Mouse (Mus musculus): ENCODE results near the gene Prkar1b. TPM values are rescaled to one million over a fixed set of nuclear protein-coding genes. Genes with fewer than 3 reads are reported as not detected.

Gene Prkar1b
- total and polyA plus RNA-seq, 2 experiments from 2014 or later = 303 to 392 TPM

DNA sequence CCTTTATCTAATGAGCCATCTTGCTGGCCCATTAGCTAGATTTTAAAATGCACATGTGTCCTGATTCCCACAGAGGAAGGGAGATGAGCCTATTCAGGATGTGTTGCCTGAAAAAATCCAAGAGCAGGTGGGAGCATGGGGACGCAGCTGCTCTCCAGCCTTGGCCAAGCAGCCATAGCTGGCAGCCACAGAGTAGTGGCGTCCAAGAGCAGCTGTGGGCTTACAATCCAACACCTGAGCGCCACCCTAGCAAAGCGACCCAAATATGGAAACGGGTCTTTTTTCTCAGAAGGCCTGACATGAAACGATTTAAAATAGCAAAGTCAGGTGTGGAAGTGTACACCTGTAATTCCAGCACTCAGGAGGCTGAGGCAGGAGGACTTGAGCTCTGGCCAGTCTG, 145.2 kb downstream of the Prkar1b start:
- H3K9ac ChIP-seq = no peak overlapping the region
- H3K4me1 ChIP-seq (ENCODE audit: insufficient read depth) = no peaks in the 10 kb centered on the region
- ATAC-seq (no peak), DNase-seq (no peak)
- no peaks in the 10 kb centered on the region for H3K27me3 ChIP-seq (ENCODE audit: insufficient read depth, low read length)
- H3K36me3 ChIP-seq (ENCODE audit: insufficient read depth) = no peaks in the 10 kb centered on the region
- H3K27ac ChIP-seq (ENCODE audit: low read depth, low read length) = no peak overlapping the region
- no peak for TF ChIP-seq CTCF (IDR thresholded peaks at IDR 0.05; ENCODE audit: low read depth)
- peaks cover 4% of the 10 kb centered on the region; the same call in 1 of the 2 replicates for H3K9me3 ChIP-seq (ENCODE audit: low read length)
- no peak overlapping the region for H3K4me2 ChIP-seq (ENCODE audit: low read depth)
- WGBS = 77% methylated on average over 6 of the region's 6 CpGs
- H3K4me3 ChIP-seq (ENCODE audit: low read depth, low read length) = no peak overlapping the region

DNA sequence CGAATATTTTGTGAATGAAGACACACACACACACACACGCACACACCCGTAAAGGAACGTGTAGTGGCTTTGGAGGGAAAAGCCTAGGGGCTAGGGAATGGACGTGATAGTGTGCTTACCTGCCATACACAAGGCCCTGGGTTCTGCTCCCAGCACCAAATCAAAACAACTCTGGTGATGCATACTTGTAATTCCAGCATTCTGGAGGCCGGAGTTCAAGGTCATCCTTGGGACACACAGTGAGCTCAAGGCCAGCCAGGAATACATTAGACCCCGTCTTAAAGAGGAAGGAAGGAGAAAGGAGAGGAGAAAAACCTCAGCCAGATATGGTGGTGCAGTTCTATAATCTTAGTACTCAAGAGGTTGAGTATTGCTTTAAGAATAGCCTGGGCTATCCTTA, 150.1 kb downstream of the Prkar1b start:
- Histone ChIP-seq H3K4me2 (ENCODE audit: low read depth) (no peak overlapping the region), H3K27me3 (ENCODE audit: insufficient read depth, low read length) (peaks cover 28% of the 10 kb centered on the region), H3K4me3 (ENCODE audit: low read depth, low read length) (no peak overlapping the region), H3K27ac (ENCODE audit: low read depth, low read length) (no peak overlapping the region), H3K4me1 (ENCODE audit: insufficient read depth) (peaks cover 11% of the 10 kb centered on the region; the same call in 1 of the 2 replicates), H3K36me3 (ENCODE audit: insufficient read depth) (no peaks in the 10 kb centered on the region), H3K9me3 (ENCODE audit: low read length) (peaks cover 4% of the 10 kb centered on the region; the same call in 1 of the 2 replicates), H3K9ac (no peak overlapping the region)
- TF ChIP-seq CTCF (IDR thresholded peaks at IDR 0.05; ENCODE audit: low read depth) = no peak
- WGBS = 72% methylated on average over 7 of the region's 7 CpGs
- no peak for DNase-seq
- ATAC-seq = no peak

DNA sequence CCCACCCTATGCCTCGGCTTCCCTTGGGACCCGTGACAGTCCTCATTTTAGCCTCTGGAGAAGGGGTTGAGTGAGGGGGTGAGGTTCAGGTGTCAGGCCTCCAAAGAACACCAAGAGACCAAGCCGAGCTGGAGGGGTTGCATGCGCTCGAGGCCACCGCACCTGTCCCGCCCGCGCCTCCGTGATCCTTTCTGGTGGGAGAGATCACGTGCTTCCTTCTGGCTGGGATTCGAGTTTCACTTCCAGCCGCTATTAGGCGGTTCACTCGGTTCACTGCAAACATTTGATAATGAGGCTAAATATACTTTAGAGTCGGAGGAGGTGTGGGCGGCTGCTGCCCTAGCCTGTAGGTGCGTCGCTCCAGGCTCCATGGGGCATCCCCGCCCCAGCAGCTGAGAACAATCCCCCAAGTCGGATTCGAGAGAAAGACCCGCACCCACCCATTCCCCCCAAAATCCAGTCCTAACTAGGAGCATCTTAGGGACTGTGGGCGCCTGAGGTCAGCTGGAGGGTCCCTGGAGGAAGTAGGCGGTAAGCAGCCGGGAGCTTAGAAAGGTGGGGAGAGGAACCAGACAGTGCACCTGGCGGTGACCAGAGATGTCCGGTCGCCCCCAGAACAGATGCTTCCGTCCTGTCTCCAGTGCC, 151.7 kb downstream of the Prkar1b start:
- no peak for TF ChIP-seq CTCF (IDR thresholded peaks at IDR 0.05; ENCODE audit: low read depth)
- 2% methylated on average over 30 of the region's 30 CpGs for WGBS
- no peak overlapping the region for H3K27ac ChIP-seq (ENCODE audit: low read depth, low read length)
- peak overlapping the region; percentile 41; the same call in 1 of the 2 replicates for H3K9ac ChIP-seq
- peaks cover 4% of the 10 kb centered on the region; the same call in 1 of the 2 replicates for H3K9me3 ChIP-seq (ENCODE audit: low read length)
- peak overlapping the region; percentile 83 for H3K4me2 ChIP-seq (ENCODE audit: low read depth)
- no peaks in the 10 kb centered on the region for H3K36me3 ChIP-seq (ENCODE audit: insufficient read depth)
- no peak for ATAC-seq
- peak; percentile 40 for DNase-seq
- peaks cover 28% of the 10 kb centered on the region for H3K27me3 ChIP-seq (ENCODE audit: insufficient read depth, low read length)
- peak overlapping the region; percentile 74 for H3K4me3 ChIP-seq (ENCODE audit: low read depth, low read length)
- H3K4me1 ChIP-seq (ENCODE audit: insufficient read depth) = peaks cover 16% of the 10 kb centered on the region

DNA sequence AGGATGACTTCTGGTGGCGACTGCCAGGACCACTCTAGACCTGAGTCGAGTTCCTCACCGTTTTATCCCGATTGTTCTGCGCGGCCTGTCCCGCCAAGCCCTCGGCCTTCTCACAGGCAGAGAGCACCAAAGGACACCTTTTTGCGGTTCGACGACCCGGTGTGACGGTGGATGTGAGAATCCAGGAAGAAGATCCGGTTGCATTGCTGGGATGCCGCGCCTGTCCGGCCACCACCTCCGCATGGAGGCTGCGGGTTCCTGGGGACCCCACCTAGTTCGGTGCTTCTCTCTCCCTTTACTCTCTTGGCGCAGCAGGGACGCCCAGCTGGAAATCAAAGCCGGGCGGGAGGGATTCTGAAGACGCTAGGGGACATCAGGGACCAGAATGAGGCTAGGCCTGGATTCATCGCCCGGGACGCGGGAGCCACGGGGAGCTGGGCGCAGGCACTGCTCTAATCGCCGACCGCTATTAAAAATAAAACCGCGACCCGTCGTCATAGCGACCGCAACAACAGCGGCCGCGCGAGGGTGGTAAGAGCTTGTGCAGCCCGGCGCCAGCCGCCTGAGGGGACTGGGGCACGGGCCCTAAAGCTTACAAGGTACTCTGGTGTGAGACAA, 152.5 kb downstream of the Prkar1b start, which contains the start of gene Pdgfa:
Gene Pdgfa (minus strand): TSS at position 200 of the 618 bp plus-strand sequence.
- Histone ChIP-seq H3K27ac (ENCODE audit: low read depth, low read length) (peak within 1 kb of the TSS; percentile 90; the same call in 1 of the 2 replicates), H3K27me3 (ENCODE audit: insufficient read depth, low read length) (peaks cover 28% of the 10 kb centered on the region)
- TF ChIP-seq CTCF (IDR thresholded peaks at IDR 0.05; ENCODE audit: low read depth) = no peak

GRCm38 (mm10) chr5:138996322-138997073, 153.3 kb downstream of the Prkar1b start:
- Histone ChIP-seq H3K27me3 (ENCODE audit: insufficient read depth, low read length) (peaks cover 35% of the 10 kb centered on the region), H3K4me1 (ENCODE audit: insufficient read depth) (peaks cover 21% of the 10 kb centered on the region), H3K4me3 (ENCODE audit: low read depth, low read length) (peak overlapping the region; percentile 74), H3K4me2 (ENCODE audit: low read depth) (peak overlapping the region; percentile 83), H3K36me3 (ENCODE audit: insufficient read depth) (no peaks in the 10 kb centered on the region), H3K27ac (ENCODE audit: low read depth, low read length) (peak overlapping the region; percentile 90; the same call in 1 of the 2 replicates), H3K9me3 (ENCODE audit: low read length) (no peaks in the 10 kb centered on the region), H3K9ac (peak overlapping the region; percentile 81)
- peak; percentile 68 for TF ChIP-seq CTCF (IDR thresholded peaks at IDR 0.05; ENCODE audit: low read depth)
- 0 out of 2 replicates have a peak, but pooled peaks have one; percentile 7 for ATAC-seq
- DNase-seq = peak; percentile 61
- 8% methylated on average over 24 of the region's 24 CpGs for WGBS

More for the DNA sequence above, 152.5 kb downstream of the Prkar1b start, which contains the start of gene Pdgfa:
- peak; percentile 20; the same call in 1 of the 2 replicates for ATAC-seq
- Histone ChIP-seq H3K9ac (peak within 1 kb of the TSS; percentile 81), H3K9me3 (ENCODE audit: low read length) (peaks cover 4% of the 10 kb centered on the region; the same call in 1 of the 2 replicates), H3K36me3 (ENCODE audit: insufficient read depth) (no peaks in the 10 kb centered on the region), H3K4me1 (ENCODE audit: insufficient read depth) (peaks cover 21% of the 10 kb centered on the region), H3K4me2 (ENCODE audit: low read depth) (peak within 1 kb of the TSS; percentile 83), H3K4me3 (ENCODE audit: low read depth, low read length) (peak within 1 kb of the TSS; percentile 74)
- WGBS = 2% methylated on average over 48 of the region's 48 CpGs
- DNase-seq = peak; percentile 77

DNA sequence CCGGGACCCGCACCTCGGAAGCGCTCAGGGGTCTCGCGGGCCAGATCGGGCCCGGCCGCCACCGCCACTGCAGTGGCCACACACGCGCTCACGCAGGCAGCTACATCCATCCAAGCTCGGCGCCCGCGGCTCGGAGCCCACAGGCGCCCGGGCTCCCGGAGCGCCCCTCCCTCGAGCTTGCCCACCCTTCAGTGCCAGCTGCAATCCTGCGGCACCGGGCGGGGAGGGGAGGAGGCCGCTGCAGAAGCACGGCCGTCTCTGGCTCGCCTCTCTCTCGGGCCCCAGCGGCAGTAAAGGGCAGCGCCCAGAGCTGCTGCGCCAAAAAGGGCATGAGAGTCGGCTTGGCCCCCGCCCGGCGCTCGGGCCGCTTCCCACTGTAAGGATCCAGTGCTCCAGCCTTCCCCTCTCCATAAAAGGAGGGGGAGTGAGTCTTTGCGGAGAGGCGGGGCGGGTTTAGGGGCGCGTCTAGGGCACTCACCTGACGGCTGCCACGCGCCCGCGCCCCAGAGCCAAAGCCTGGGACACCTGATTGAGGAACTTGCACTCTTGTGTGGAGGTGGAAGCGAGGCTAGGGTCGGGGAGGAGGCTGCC, 154.0 kb downstream of the Prkar1b start:
- Histone ChIP-seq H3K9ac (peak overlapping the region; percentile 81), H3K27ac (ENCODE audit: low read depth, low read length) (peak overlapping the region; percentile 90), H3K27me3 (ENCODE audit: insufficient read depth, low read length) (peaks cover 35% of the 10 kb centered on the region), H3K4me3 (ENCODE audit: low read depth, low read length) (peak overlapping the region; percentile 74), H3K4me1 (ENCODE audit: insufficient read depth) (peaks cover 21% of the 10 kb centered on the region), H3K36me3 (ENCODE audit: insufficient read depth) (no peaks in the 10 kb centered on the region), H3K4me2 (ENCODE audit: low read depth) (peak overlapping the region; percentile 83), H3K9me3 (ENCODE audit: low read length) (no peaks in the 10 kb centered on the region)
- ATAC-seq (peak; percentile 68), DNase-seq (peak; percentile 83)
- 2% methylated on average over 52 of the region's 52 CpGs for WGBS
- peak; percentile 44; the same call in 1 of the 2 replicates for TF ChIP-seq CTCF (IDR thresholded peaks at IDR 0.05; ENCODE audit: low read depth)
